Mouse (Mus musculus): Measurements from ENCODE around the gene Olfr480.

Olfr480 gene

GRCm38 (mm10) chr7:108067246-108067645 is at the start of gene Olfr480:
TSS of gene Olfr480 (minus strand) at chr7:108067346.
- no peak for DNase-seq (ENCODE audit: low spot score in 2 of 2)

- DNase-seq (ENCODE audit: low spot score in 2 of 2), result no peak
Observed at GRCm38 (mm10) chr7:108100549-108100948, 33.4 kb upstream of the Olfr480 start, which contains the start of gene Olfr483. TSS of gene Olfr483 (plus strand) at chr7:108100849.

GRCm38 (mm10) chr7:108097486-108097885 is 30.3 kb upstream of the Olfr480 start, which contains the start of gene Olfr482:
TSS of gene Olfr482 (minus strand) at chr7:108097586.
- DNase-seq (ENCODE audit: low spot score in 2 of 2), result no peak

- DNase-seq (ENCODE audit: low spot score in 2 of 2), result no peak
Observed at GRCm38 (mm10) chr7:108079555-108079954, 12.4 kb upstream of the Olfr480 start, which contains the start of gene Olfr481. TSS of gene Olfr481 (plus strand) at chr7:108079855.

GRCm38 (mm10) chr7:108050393-108050792 is 16.8 kb downstream of the Olfr480 start, which contains the start of gene Olfr479:
TSS of gene Olfr479 (plus strand) at chr7:108050693.
- DNase-seq (ENCODE audit: low spot score in 2 of 2), result no peak

GRCm38 (mm10) chr7:108033889-108034288 is 33.3 kb downstream of the Olfr480 start, which contains the start of gene Olfr478:
TSS of gene Olfr478 (minus strand) at chr7:108033989.
- DNase-seq (ENCODE audit: low spot score in 2 of 2), result no peak
